Mouse (Mus musculus) forebrain, embryonic 15.5 days (tissue): Measurements from ENCODE around the gene Bri3bp. TPM values are rescaled to one million over a fixed set of nuclear protein-coding genes. Genes with fewer than 3 reads are reported as not detected.
A peak's percentile ranks its signal among the peaks of the same experiment; 100 is the strongest.

ENCODE experiments used
- ATAC-seq: fragments of 200-750 bp; cut with Nextera tagmentation; replicated peaks from 2 replicates; pipeline ENCODE4 v1.8.0; 2017; ENCODE audit warnings: mild to moderate bottlenecking, moderate TSS enrichment, moderate library complexity
- H3K27ac ChIP-seq: fragments of 300-500 bp; sonication (generic); replicated peaks from 2 replicates; pipeline ENCODE4 v1.5.1; 2015; ENCODE audit warnings: mild to moderate bottlenecking, inconsistent platforms
- H3K27me3 ChIP-seq: fragments of 300-500 bp; sonication (generic); 2 replicates; pipeline ENCODE4 v1.6.1; 2015; ENCODE audit warnings: inconsistent platforms
- H3K36me3 ChIP-seq: fragments of 300-500 bp; sonication (generic); 2 replicates; pipeline ENCODE4 v1.6.1; 2015; ENCODE audit warnings: mild to moderate bottlenecking, inconsistent platforms
- H3K4me1 ChIP-seq: fragments of 300-500 bp; sonication (generic); 2 replicates; pipeline ENCODE4 v1.6.1; 2015; ENCODE audit warnings: inconsistent platforms
- H3K4me2 ChIP-seq: fragments of 300-500 bp; sonication (generic); replicated peaks from 2 replicates; pipeline ENCODE4 v1.6.1; 2015; ENCODE audit warnings: mild to moderate bottlenecking, inconsistent platforms
- H3K4me3 ChIP-seq: fragments of 300-500 bp; sonication (generic); 2 replicates; pipeline ENCODE4 v1.5.1; 2015; ENCODE audit warnings: mild to moderate bottlenecking, inconsistent platforms
- H3K9ac ChIP-seq: fragments of 300-500 bp; sonication (generic); replicated peaks from 2 replicates; pipeline ENCODE4 v1.6.1; 2015; ENCODE audit warnings: mild to moderate bottlenecking, inconsistent platforms
- H3K9me3 ChIP-seq: fragments of 300-500 bp; sonication (generic); 2 replicates; pipeline ENCODE4 v1.6.1; 2016; ENCODE audit warnings: inconsistent platforms
- WGBS: fragments of 180-500 bp; shearing (Covaris S2); methylation state at CpG from one replicate; pipeline ENCODE4 v1.1.7; 2015; ENCODE audit warnings: mixed read lengths; 5-methylcytosine and 5-hydroxymethylcytosine counted together
- polyA plus RNA-seq: library from polyadenylated mRNA; unstranded; fragments of >200 nt; fragmentation: Nextera tagmentation; extraction: Ambion mirVana; gene quantifications from 2 replicates; pipeline ENCODE4 v1.2.1, GENCODE M21; 2015

Bri3bp gene
- polyA plus RNA-seq, 1 experiment from 2014 or later, result 35.9 TPM

- H3K27me3 ChIP-seq, result no peaks in the 10 kb centered on the region
- H3K4me1 ChIP-seq, result peaks cover 5% of the 10 kb centered on the region; the same call in 1 of the 2 replicates
- H3K4me2 ChIP-seq, result no peak overlapping the region
- peaks cover 47% of the 10 kb centered on the region for H3K36me3 ChIP-seq
- no peak for ATAC-seq
- no peaks in the 10 kb centered on the region for H3K9me3 ChIP-seq
- H3K27ac ChIP-seq, result no peak overlapping the region
- WGBS, result 64% methylated on average over 17 of the region's 17 CpGs
- no peak overlapping the region for H3K4me3 ChIP-seq
- no peak overlapping the region for H3K9ac ChIP-seq
Measured at GRCm38 (mm10) chr5:125492379-125493092, 51.2 kb downstream of the Bri3bp start.

- no peak overlapping the region for H3K4me2 ChIP-seq
- WGBS, result 62% methylated on average over 5 of the region's 5 CpGs
- peaks cover 47% of the 10 kb centered on the region for H3K36me3 ChIP-seq
- peaks cover 3% of the 10 kb centered on the region; the same call in 1 of the 2 replicates for H3K4me1 ChIP-seq
- H3K4me3 ChIP-seq, result no peak overlapping the region
- no peak for ATAC-seq
- H3K9me3 ChIP-seq, result no peaks in the 10 kb centered on the region
- no peak overlapping the region for H3K27ac ChIP-seq
- no peak overlapping the region for H3K9ac ChIP-seq
- no peaks in the 10 kb centered on the region for H3K27me3 ChIP-seq
Measured at GRCm38 (mm10) chr5:125493093-125493423, 51.7 kb downstream of the Bri3bp start.

GRCm38 (mm10) chr5:125495655-125496054 lies 54.3 kb downstream of the Bri3bp start:
- WGBS, result 92% methylated on average over 10 of the region's 10 CpGs
- H3K4me3 ChIP-seq, result no peak overlapping the region
- no peak overlapping the region for H3K9ac ChIP-seq
- peaks cover 3% of the 10 kb centered on the region; the same call in 1 of the 2 replicates for H3K4me1 ChIP-seq
- H3K9me3 ChIP-seq, result no peaks in the 10 kb centered on the region
- H3K4me2 ChIP-seq, result no peak overlapping the region
- no peaks in the 10 kb centered on the region for H3K27me3 ChIP-seq
- peaks cover 38% of the 10 kb centered on the region for H3K36me3 ChIP-seq
- no peak overlapping the region for H3K27ac ChIP-seq
- no peak for ATAC-seq

GRCm38 (mm10) chr5:125497821-125498600 lies 56.6 kb downstream of the Bri3bp start:
- peaks cover 10% of the 10 kb centered on the region; the same call in 1 of the 2 replicates for H3K4me1 ChIP-seq
- no peak overlapping the region for H3K27ac ChIP-seq
- peak; percentile 51; the same call in 1 of the 2 replicates for ATAC-seq
- no peaks in the 10 kb centered on the region for H3K9me3 ChIP-seq
- 70% methylated on average over 12 of the region's 12 CpGs for WGBS
- H3K9ac ChIP-seq, result no peak overlapping the region
- no peaks in the 10 kb centered on the region for H3K27me3 ChIP-seq
- peaks cover 26% of the 10 kb centered on the region for H3K36me3 ChIP-seq
- H3K4me3 ChIP-seq, result no peak overlapping the region
- no peak overlapping the region for H3K4me2 ChIP-seq

- Histone ChIP-seq H3K9me3 (no peaks in the 10 kb centered on the region), H3K4me3 (no peak overlapping the region), H3K27ac (no peak overlapping the region), H3K36me3 (peaks cover 17% of the 10 kb centered on the region), H3K27me3 (no peaks in the 10 kb centered on the region), H3K4me2 (no peak overlapping the region), H3K9ac (no peak overlapping the region), H3K4me1 (peaks cover 10% of the 10 kb centered on the region; the same call in 1 of the 2 replicates)
- no peak for ATAC-seq
- 93% methylated on average over 6 of the region's 6 CpGs for WGBS
Measured at GRCm38 (mm10) chr5:125501505-125501904, 60.1 kb downstream of the Bri3bp start.

GRCm38 (mm10) chr5:125502186-125502585 lies 60.8 kb downstream of the Bri3bp start:
- no peak overlapping the region for H3K9ac ChIP-seq
- 21% methylated on average over 3 of the region's 3 CpGs for WGBS

GRCm38 (mm10) chr5:125503628-125504027 lies 62.3 kb downstream of the Bri3bp start:
- H3K27me3 ChIP-seq, result no peaks in the 10 kb centered on the region
- H3K4me1 ChIP-seq, result peaks cover 8% of the 10 kb centered on the region; the same call in 1 of the 2 replicates
- no peak overlapping the region for H3K27ac ChIP-seq
- no peaks in the 10 kb centered on the region for H3K9me3 ChIP-seq
- peaks cover 27% of the 10 kb centered on the region for H3K36me3 ChIP-seq
- 95% methylated on average over 6 of the region's 6 CpGs for WGBS
- H3K9ac ChIP-seq, result no peak overlapping the region
- no peak for ATAC-seq
- no peak overlapping the region for H3K4me2 ChIP-seq
- no peak overlapping the region for H3K4me3 ChIP-seq

More at GRCm38 (mm10) chr5:125502186-125502585, 60.8 kb downstream of the Bri3bp start:
- no peaks in the 10 kb centered on the region for H3K27me3 ChIP-seq
- H3K27ac ChIP-seq, result no peak overlapping the region
- no peak for ATAC-seq
- H3K4me3 ChIP-seq, result no peak overlapping the region
- peaks cover 21% of the 10 kb centered on the region for H3K36me3 ChIP-seq
- H3K9me3 ChIP-seq, result no peaks in the 10 kb centered on the region
- peaks cover 10% of the 10 kb centered on the region; the same call in 1 of the 2 replicates for H3K4me1 ChIP-seq
- H3K4me2 ChIP-seq, result no peak overlapping the region

GRCm38 (mm10) chr5:125504692-125505091 lies 63.3 kb downstream of the Bri3bp start:
- WGBS, result 65% methylated on average over 11 of the region's 11 CpGs
- peaks cover 8% of the 10 kb centered on the region; the same call in 1 of the 2 replicates for H3K4me1 ChIP-seq
- no peaks in the 10 kb centered on the region for H3K9me3 ChIP-seq
- H3K9ac ChIP-seq, result no peak overlapping the region
- no peak overlapping the region for H3K27ac ChIP-seq
- ATAC-seq, result no peak
- H3K36me3 ChIP-seq, result peaks cover 36% of the 10 kb centered on the region
- no peak overlapping the region for H3K4me3 ChIP-seq
- no peak overlapping the region for H3K4me2 ChIP-seq
- H3K27me3 ChIP-seq, result no peaks in the 10 kb centered on the region

- no peak overlapping the region for H3K4me2 ChIP-seq
- no peaks in the 10 kb centered on the region for H3K27me3 ChIP-seq
- no peak overlapping the region for H3K27ac ChIP-seq
- H3K9me3 ChIP-seq, result no peaks in the 10 kb centered on the region
- WGBS, result 91% methylated on average over 15 of the region's 15 CpGs
- peaks cover 8% of the 10 kb centered on the region; the same call in 1 of the 2 replicates for H3K4me1 ChIP-seq
- no peak overlapping the region for H3K9ac ChIP-seq
- ATAC-seq, result no peak
- no peak overlapping the region for H3K4me3 ChIP-seq
- H3K36me3 ChIP-seq, result peaks cover 46% of the 10 kb centered on the region
Measured at GRCm38 (mm10) chr5:125505968-125506367, 64.6 kb downstream of the Bri3bp start.

- H3K9ac ChIP-seq, result no peak overlapping the region
- H3K27me3 ChIP-seq, result no peaks in the 10 kb centered on the region
- H3K4me3 ChIP-seq, result no peak overlapping the region
- no peak overlapping the region for H3K27ac ChIP-seq
- H3K9me3 ChIP-seq, result no peaks in the 10 kb centered on the region
- no peak overlapping the region for H3K4me2 ChIP-seq
- no peaks in the 10 kb centered on the region for H3K4me1 ChIP-seq
- no peak for ATAC-seq
- peaks cover 57% of the 10 kb centered on the region for H3K36me3 ChIP-seq
- WGBS, result 90% methylated on average over 9 of the region's 9 CpGs
Measured at GRCm38 (mm10) chr5:125507582-125507981, 66.2 kb downstream of the Bri3bp start.

GRCm38 (mm10) chr5:125508006-125508405 lies 66.6 kb downstream of the Bri3bp start:
- Histone ChIP-seq H3K36me3 (peaks cover 61% of the 10 kb centered on the region), H3K9ac (no peak overlapping the region), H3K4me1 (no peaks in the 10 kb centered on the region), H3K27ac (no peak overlapping the region), H3K4me2 (no peak overlapping the region), H3K27me3 (no peaks in the 10 kb centered on the region), H3K4me3 (no peak overlapping the region), H3K9me3 (no peaks in the 10 kb centered on the region)
- ATAC-seq, result no peak
- WGBS, result 97% methylated on average over 10 of the region's 10 CpGs

- Histone ChIP-seq H3K9me3 (no peaks in the 10 kb centered on the region), H3K4me1 (no peaks in the 10 kb centered on the region), H3K27me3 (no peaks in the 10 kb centered on the region), H3K36me3 (peaks cover 65% of the 10 kb centered on the region), H3K27ac (no peak overlapping the region), H3K9ac (no peak overlapping the region), H3K4me2 (no peak overlapping the region), H3K4me3 (no peak overlapping the region)
- WGBS, result 53% methylated on average over 5 of the region's 5 CpGs
- ATAC-seq, result no peak; the same call in 1 of the 2 replicates
Measured at GRCm38 (mm10) chr5:125509541-125509940, 68.2 kb downstream of the Bri3bp start.
